Mouse (Mus musculus): ENCODE measurements around the gene Vmn2r63. TPM values are rescaled to one million over a fixed set of nuclear protein-coding genes. Genes with fewer than 3 reads are reported as not detected.
"Not testable (repeated sequence)": the region's sequence is repeated elsewhere in the genome, so short reads cannot be mapped to it uniquely, and the experiment has no call there.

Vmn2r63 gene
- under 1 TPM in 1 of 2 experiments, not detected in 1; 0.11 TPM for polyA plus RNA-seq (2017; shearing (Covaris generic))

DNA sequence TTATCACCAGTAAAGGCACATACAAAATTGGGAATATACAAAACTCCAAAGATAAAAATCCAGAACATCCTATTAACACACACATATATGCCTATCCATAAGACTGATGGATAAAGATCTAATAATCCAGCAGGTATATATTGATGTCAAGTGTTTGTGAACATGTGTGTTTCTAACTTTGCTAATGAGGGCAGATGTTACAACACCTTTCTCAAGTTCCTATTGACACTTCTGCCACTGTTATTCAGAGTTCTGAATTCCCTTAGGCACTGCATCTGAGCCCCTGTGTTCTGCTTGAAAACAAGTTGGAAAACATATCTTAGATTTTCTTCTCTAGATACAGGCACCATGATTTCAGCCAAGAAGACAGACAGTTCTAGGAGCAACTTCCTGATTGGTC is at the start of gene Vmn2r63:
Gene Vmn2r63 (minus strand): TSS at position 101 of the 400 bp plus-strand sequence.
- ATAC-seq = not testable (repeated sequence)

DNA sequence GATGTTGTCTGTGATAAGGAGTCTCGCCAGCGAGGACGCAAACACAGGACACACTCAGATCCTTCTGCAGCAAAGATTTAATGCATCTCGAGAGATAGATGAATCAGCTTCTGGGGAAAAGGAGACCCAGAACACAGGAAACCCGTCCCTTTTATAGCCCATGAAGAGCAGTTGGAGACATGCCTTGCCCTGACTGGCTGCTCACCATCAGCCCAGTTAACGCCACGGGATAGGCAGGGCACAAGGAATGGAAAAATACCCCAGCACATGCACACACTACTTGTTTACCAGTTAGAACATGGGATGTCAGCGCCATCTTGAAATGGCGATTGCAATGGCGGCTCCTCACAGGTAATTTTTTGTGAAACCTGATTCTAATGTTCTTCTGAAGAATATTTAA is 47.1 kb upstream of the Vmn2r63 start:
- no peak for ATAC-seq

GRCm38 (mm10) chr7:42980098-42980497 is 46.5 kb upstream of the Vmn2r63 start:
- peak; percentile 56 for ATAC-seq

- ATAC-seq = no peak
Observed at GRCm38 (mm10) chr7:42965246-42965645, 31.6 kb upstream of the Vmn2r63 start.

- not testable (repeated sequence) for ATAC-seq
Observed at GRCm38 (mm10) chr7:42898067-42898466, 35.6 kb downstream of the Vmn2r63 start.

- no peak for ATAC-seq
Observed at GRCm38 (mm10) chr7:42878090-42878489, 55.5 kb downstream of the Vmn2r63 start.

DNA sequence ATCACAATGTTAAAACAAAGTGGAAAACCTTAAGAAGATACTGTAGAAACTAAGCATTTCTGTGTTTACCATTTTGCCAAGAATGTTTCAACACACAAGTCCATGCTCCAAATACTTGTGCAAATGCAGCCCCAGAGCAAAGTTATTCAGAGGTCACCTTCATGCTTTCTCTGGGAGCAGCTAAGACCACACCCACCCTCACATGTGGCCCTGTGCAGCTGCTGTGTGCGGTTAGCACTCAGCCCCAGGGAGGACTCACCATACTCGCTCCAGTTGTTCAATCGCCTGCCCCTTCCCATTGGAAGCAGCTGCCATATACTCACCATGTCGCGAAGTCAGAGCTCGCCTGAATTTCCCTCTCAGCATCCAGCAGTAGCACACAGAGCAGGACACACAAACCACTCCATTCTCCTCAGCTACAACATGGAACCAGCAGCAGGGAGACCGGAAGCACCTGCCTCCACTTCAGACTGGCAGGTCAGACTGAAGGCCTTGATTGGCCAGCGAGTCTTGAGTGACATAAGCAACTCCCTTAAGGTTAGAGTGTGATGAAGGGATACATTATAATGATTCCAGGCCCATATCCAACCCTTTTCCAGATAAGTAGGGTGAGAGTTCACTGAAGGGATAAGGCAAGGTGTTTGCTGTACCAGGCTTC is 66.7 kb downstream of the Vmn2r63 start, which contains the start of gene Gm2381:
Gene Gm2381 (minus strand): TSS at position 434 of the 658 bp plus-strand sequence.
- ATAC-seq = not testable (repeated sequence)

Other genes starting within 250 kb of the Vmn2r63 start
- gene Zfp975, start 241.1 kb downstream of the Vmn2r63 start, polyA plus RNA-seq (2017; shearing (Covaris generic)) = 1 to 10 TPM; 4.2 to 5.6 TPM
- gene Gm17067, start 206.8 kb downstream of the Vmn2r63 start, polyA plus RNA-seq (2017; shearing (Covaris generic)) = not detected
- gene Vmn2r62, start 140.3 kb downstream of the Vmn2r63 start, polyA plus RNA-seq (2017; shearing (Covaris generic)) = not detected
- gene Gm2381, start 66.6 kb downstream of the Vmn2r63 start, polyA plus RNA-seq (2017; shearing (Covaris generic)) = not detected
- not detected for gene Gm9268, start 84.9 kb upstream of the Vmn2r63 start, polyA plus RNA-seq (2017; shearing (Covaris generic))
- gene Zfp936, start 180.4 kb upstream of the Vmn2r63 start, polyA plus RNA-seq (2017; shearing (Covaris generic)) = under 1 TPM in 1 of 2 experiments, not detected in 1; 0.69 TPM

Data from CD4-positive, CD25-positive, alpha-beta regulatory T cell, adult 4 months (primary cell).